Mouse (Mus musculus): ENCODE measurements around the gene Klk11. TPM values are rescaled to one million over a fixed set of nuclear protein-coding genes. Genes with fewer than 3 reads are reported as not detected.

Klk11 gene
- polyA plus RNA-seq, 1 experiment from 2014 or later, result 0.20 TPM

Other genes with a start within 250 kb of the Klk11 start
- 0.49 and 1.1 TPM in 2 replicates for gene Cd33, start 230.2 kb upstream of the Klk11 start, polyA plus RNA-seq (2015; fragmentation: Nextera tagmentation; extraction: Ambion mirVana)
- gene Zfp658, start 212.3 kb upstream of the Klk11 start, polyA plus RNA-seq (2015; fragmentation: Nextera tagmentation; extraction: Ambion mirVana), result 1.3 and 1.5 TPM in 2 replicates
- gene Zfp719, start 195.0 kb upstream of the Klk11 start, polyA plus RNA-seq (2015; fragmentation: Nextera tagmentation; extraction: Ambion mirVana), result 6.0 and 7.9 TPM in 2 replicates
- not detected in 2 replicates for gene Zfp819, start 167.4 kb upstream of the Klk11 start, polyA plus RNA-seq (2015; fragmentation: Nextera tagmentation; extraction: Ambion mirVana)
- gene Ceacam18, start 139.9 kb upstream of the Klk11 start, polyA plus RNA-seq (2015; fragmentation: Nextera tagmentation; extraction: Ambion mirVana), result not detected in 2 replicates
- gene Siglece, start 114.4 kb upstream of the Klk11 start, polyA plus RNA-seq (2015; fragmentation: Nextera tagmentation; extraction: Ambion mirVana), result 0.47 and 1.0 TPM in 2 replicates
- 4.9 and 8.7 TPM in 2 replicates for gene Ctu1, start 102.6 kb upstream of the Klk11 start, polyA plus RNA-seq (2015; fragmentation: Nextera tagmentation; extraction: Ambion mirVana)
- not detected in 2 replicates for gene Klk14, start 84.2 kb upstream of the Klk11 start, polyA plus RNA-seq (2015; fragmentation: Nextera tagmentation; extraction: Ambion mirVana)
- 0.19 and 0.34 TPM in 2 replicates for gene Klk13, start 62.0 kb upstream of the Klk11 start, polyA plus RNA-seq (2015; fragmentation: Nextera tagmentation; extraction: Ambion mirVana)
- not detected in 2 replicates for gene Klk12, start 5.7 kb upstream of the Klk11 start, polyA plus RNA-seq (2015; fragmentation: Nextera tagmentation; extraction: Ambion mirVana)
- 0.31 and 1.2 TPM in 2 replicates for gene Klk10, start 6.4 kb downstream of the Klk11 start, polyA plus RNA-seq (2015; fragmentation: Nextera tagmentation; extraction: Ambion mirVana)
- not detected in 2 replicates for gene Klk9, start 17.3 kb downstream of the Klk11 start, polyA plus RNA-seq (2015; fragmentation: Nextera tagmentation; extraction: Ambion mirVana)
- gene Klk8, start 23.0 kb downstream of the Klk11 start, polyA plus RNA-seq (2015; fragmentation: Nextera tagmentation; extraction: Ambion mirVana), result 17.0 and 23.9 TPM in 2 replicates
- gene Klk7, start 36.7 kb downstream of the Klk11 start, polyA plus RNA-seq (2015; fragmentation: Nextera tagmentation; extraction: Ambion mirVana), result 0.08 TPM in 1 of 2 replicates, not detected in the other
- gene Klk6, start 49.9 kb downstream of the Klk11 start, polyA plus RNA-seq (2015; fragmentation: Nextera tagmentation; extraction: Ambion mirVana), result not detected in 2 replicates
- gene Klk5, start 67.4 kb downstream of the Klk11 start, polyA plus RNA-seq (2015; fragmentation: Nextera tagmentation; extraction: Ambion mirVana), result not detected in 2 replicates
- 0.18 TPM in 1 of 2 replicates, not detected in the other for gene Klk4, start 106.6 kb downstream of the Klk11 start, polyA plus RNA-seq (2015; fragmentation: Nextera tagmentation; extraction: Ambion mirVana)
- not detected in 2 replicates for gene Klk15, start 159.1 kb downstream of the Klk11 start, polyA plus RNA-seq (2015; fragmentation: Nextera tagmentation; extraction: Ambion mirVana)
- not detected in 2 replicates for gene Klk1b8, start 176.1 kb downstream of the Klk11 start, polyA plus RNA-seq (2015; fragmentation: Nextera tagmentation; extraction: Ambion mirVana)
- gene Klk1b1, start 192.1 kb downstream of the Klk11 start, polyA plus RNA-seq (2015; fragmentation: Nextera tagmentation; extraction: Ambion mirVana), result not detected in 2 replicates
- not detected in 2 replicates for gene Klk1b9, start 201.5 kb downstream of the Klk11 start, polyA plus RNA-seq (2015; fragmentation: Nextera tagmentation; extraction: Ambion mirVana)
- gene Klk1b11, start 221.3 kb downstream of the Klk11 start, polyA plus RNA-seq (2015; fragmentation: Nextera tagmentation; extraction: Ambion mirVana), result not detected in 2 replicates
- not detected in 2 replicates for gene Klk1b26, start 237.6 kb downstream of the Klk11 start, polyA plus RNA-seq (2015; fragmentation: Nextera tagmentation; extraction: Ambion mirVana)